Mouse (Mus musculus) embryonic fibroblast, embryonic 13.5 days (primary cell): ENCODE measurements around the gene Ntf3.

Experiments used
- CTCF ChIP-seq: IDR thresholded peaks from 2 replicates; pipeline ENCODE4 v1.5.1; 2011; ENCODE audit warnings: mild to moderate bottlenecking, control low read depth, low read length, moderate library complexity, borderline replicate concordance; ENCODE audit not compliant: insufficient read depth
- POLR2A ChIP-seq: IDR thresholded peaks from 2 replicates; pipeline ENCODE4 v1.6.1; 2011; ENCODE audit warnings: low read depth, mild to moderate bottlenecking, control low read depth, low read length, moderate library complexity

DNA sequence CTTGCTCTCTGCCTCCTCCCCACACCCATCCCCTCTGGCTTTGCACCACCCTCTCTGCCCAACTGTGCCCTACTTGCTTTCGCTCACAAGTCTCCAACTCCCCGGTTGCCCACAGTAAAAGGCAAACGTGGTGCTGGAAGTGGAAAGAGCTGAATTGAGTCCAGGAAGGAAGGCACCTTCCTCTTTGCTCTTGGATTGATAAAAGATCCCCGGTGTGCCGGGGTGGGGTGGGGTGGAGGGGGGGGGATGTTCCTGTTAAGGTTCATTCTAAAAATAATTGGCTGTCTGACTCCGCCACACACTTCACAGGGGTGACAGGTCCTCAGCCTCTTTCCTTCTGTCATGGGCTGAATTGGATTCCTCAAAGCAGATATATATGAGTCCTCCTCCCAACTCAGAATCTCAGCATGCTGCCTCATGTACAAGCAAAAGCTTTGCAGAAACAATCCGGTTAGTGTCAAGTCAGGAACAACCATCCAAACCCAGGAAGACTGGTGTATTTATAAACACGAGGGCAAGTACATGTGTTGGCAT is 24.6 kb downstream of the Ntf3 start:
- TF ChIP-seq CTCF (no peak), POLR2A (no peak)
